Mouse (Mus musculus) CH12.LX (cell line): ENCODE measurements around the gene Cdca3.

Source experiments
- CHD2 ChIP-seq: IDR thresholded peaks from 2 replicates; pipeline ENCODE4 v1.6.1; 2011; ENCODE audit warnings: low read length, improper control_type of control experiment
- CTCF ChIP-seq, 2 experiments: IDR thresholded peaks in 1 of 2; conservative IDR thresholded peaks in 1 of 2; 2 replicates each; pipeline ENCODE4 v1.5.1; 2011 to 2012; ENCODE audit warnings: low read depth in 2 of 2, low read length in 2 of 2, improper control_type of control experiment in 1 of 2, inconsistent platforms in 1 of 2, mild to moderate bottlenecking in 1 of 2, moderate library complexity in 1 of 2
- KAT2A ChIP-seq: IDR thresholded peaks from 2 replicates; pipeline ENCODE4 v1.6.1; 2012; ENCODE audit warnings: low read length, improper control_type of control experiment, inconsistent platforms; ENCODE audit not compliant: insufficient replicate concordance
- MAX ChIP-seq: IDR thresholded peaks from 2 replicates; pipeline ENCODE4 v1.6.1; 2011; ENCODE audit warnings: low read length, improper control_type of control experiment
- MXI1 ChIP-seq: IDR thresholded peaks from 2 replicates; pipeline ENCODE4 v1.6.1; 2011; ENCODE audit warnings: mild to moderate bottlenecking, low read depth, low read length, improper control_type of control experiment
- NELFE ChIP-seq: IDR thresholded peaks from 2 replicates; pipeline ENCODE4 v1.6.1; 2011; ENCODE audit warnings: low read depth, low read length, improper control_type of control experiment
- RCOR1 ChIP-seq: conservative IDR thresholded peaks from 2 replicates; pipeline ENCODE4 v1.6.1; 2012; ENCODE audit warnings: low read depth, mild to moderate bottlenecking, inconsistent platforms, low read length, improper control_type of control experiment
- UBTF ChIP-seq: IDR thresholded peaks from 2 replicates; pipeline ENCODE4 v1.6.1; 2012; ENCODE audit warnings: low read depth, mild to moderate bottlenecking, inconsistent platforms, low read length, improper control_type of control experiment, moderate library complexity
- USF1 ChIP-seq: IDR thresholded peaks from 2 replicates; pipeline ENCODE4 v1.6.1; 2014; ENCODE audit warnings: low read depth, mild to moderate bottlenecking, inconsistent platforms, low read length, improper control_type of control experiment

DNA sequence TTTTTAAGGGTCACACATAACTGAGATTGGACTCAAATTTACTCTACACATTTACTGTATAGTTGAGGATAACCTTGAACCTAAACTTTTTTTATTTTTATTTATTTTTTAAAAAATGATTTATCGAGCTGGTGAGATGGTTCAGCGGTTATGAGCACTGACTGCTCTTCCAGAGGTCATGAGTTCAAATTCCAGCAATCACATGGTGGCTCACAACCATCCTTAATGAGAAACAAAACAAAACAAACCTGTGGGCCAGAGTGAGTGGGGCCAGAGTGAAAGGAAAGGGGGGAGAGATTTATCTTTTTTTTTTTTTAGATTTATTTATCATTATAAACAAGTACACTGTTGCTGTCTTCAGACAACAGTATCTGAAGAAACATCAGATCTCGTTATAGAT, 37.4 kb upstream of the Cdca3 start:
- TF ChIP-seq CTCF (conservative IDR thresholded peaks at IDR 0.05 in 1 of 2, IDR thresholded peaks at IDR 0.05 in 1 of 2; ENCODE audit: low read depth in 2 of 2, low read length in 2 of 2) (no peak), USF1 (no peak), NELFE (no peak), CHD2 (no peak), MAX (no peak), UBTF (no peak), MXI1 (no peak), KAT2A (no peak), RCOR1 (no peak)
